Mouse (Mus musculus) brain, embryonic 14.5 days (tissue): ENCODE results near the gene Arhgap29. TPM values are rescaled to one million over a fixed set of nuclear protein-coding genes. Genes with fewer than 3 reads are reported as not detected.

ENCODE experiments used
- DNase-seq: peaks from one replicate; pipeline ENCODE4 v3.0.0-alpha.2; 2011; ENCODE audit warnings: low read depth
- CTCF ChIP-seq: fragments of 200-500 bp; IDR thresholded peaks from 2 replicates; pipeline ENCODE4 v1.5.1; 2012; ENCODE audit warnings: inconsistent platforms, mild to moderate bottlenecking, moderate library complexity, borderline replicate concordance; ENCODE audit not compliant: insufficient read depth, insufficient read length; ENCODE audit errors: extremely low read depth
- POLR2A ChIP-seq: fragments of 200-500 bp; IDR thresholded peaks from 2 replicates; pipeline ENCODE4 v1.6.1; 2012; ENCODE audit warnings: mild to moderate bottlenecking, inconsistent platforms, borderline replicate concordance; ENCODE audit not compliant: poor library complexity, insufficient read depth, insufficient read length, severe bottlenecking; ENCODE audit errors: extremely low read depth
- polyA plus RNA-seq: library from polyadenylated mRNA; depleted of rRNA; stranded (reverse); fragments of >200 nt; gene quantifications from 2 replicates; pipeline ENCODE4 v1.2.3, GENCODE M21; 2012; rRNA removed

Arhgap29 gene
- 15.2 and 26.2 TPM in 2 replicates for polyA plus RNA-seq

DNA sequence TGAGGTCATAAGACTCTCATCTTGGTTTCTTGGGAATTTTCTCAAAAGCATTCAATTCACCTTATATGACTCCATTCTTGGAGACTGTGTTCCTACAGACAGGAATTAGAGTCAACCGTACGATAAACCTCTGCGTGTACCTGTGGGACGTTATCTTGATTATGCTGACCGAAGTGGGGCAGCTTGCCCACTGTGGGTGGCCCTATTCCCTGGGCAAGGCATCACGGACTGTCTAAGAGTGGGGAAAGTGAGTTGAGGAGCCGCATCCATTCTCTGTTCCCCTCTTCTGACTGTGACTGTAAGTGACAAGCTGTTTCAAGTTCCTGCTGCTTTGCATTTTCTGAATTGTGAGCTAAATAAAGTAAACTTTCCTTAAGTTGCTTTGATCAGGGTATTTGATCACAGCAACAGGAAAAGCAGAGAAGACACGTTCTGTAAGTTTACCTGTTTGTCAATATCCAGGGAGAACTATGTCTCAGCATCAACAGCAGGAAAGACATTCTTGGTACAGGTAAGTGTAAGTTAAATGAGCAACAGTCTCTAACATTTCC, at the start of gene Arhgap29:
Gene Arhgap29, plus strand, starts transcription at position 501 of the 551 bp plus-strand sequence.
- TF ChIP-seq POLR2A (no peak), CTCF (no peak)
- no peak for DNase-seq

DNA sequence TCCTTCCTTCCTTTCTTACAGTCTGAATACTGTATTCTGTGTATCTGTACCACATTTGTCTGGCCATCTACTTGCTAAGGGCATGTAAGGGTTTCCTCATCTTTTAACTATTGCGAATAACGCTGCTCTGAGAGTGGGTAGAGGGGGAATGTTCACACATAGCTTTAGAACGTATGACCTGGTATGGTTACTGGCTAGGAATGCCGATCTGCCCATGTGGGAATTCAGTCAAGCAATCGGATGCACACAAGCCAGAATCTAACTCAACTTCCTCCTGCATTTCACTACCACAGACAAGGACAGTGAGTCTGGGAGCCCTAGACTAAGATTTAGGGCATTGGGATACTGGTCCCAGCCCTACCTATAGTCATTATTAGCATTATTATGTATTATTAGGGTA, 49.6 kb upstream of the Arhgap29 start:
- no peak for DNase-seq
- TF ChIP-seq CTCF: no peak
- no peak for TF ChIP-seq POLR2A

DNA sequence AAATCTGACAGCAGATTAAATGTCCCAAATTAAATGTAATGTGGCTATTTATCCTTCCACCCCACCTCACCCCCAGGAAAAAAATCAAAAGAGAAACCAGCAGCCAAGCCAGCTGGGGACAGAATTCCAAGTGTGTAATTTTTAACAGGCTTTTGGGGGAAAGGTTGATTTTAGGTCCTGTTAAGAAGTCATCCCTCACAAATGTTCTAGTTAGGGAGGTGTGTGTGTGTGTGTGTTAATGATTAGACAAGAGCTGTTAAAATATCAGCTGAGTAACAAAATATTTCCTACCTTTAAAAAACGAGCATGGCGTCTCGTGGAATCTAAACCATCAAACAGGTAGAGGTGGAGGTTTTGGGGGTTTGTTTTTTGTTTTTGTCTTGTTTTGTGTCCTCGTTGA, 49.1 kb upstream of the Arhgap29 start:
- no peak for TF ChIP-seq CTCF
- TF ChIP-seq POLR2A: no peak

DNA sequence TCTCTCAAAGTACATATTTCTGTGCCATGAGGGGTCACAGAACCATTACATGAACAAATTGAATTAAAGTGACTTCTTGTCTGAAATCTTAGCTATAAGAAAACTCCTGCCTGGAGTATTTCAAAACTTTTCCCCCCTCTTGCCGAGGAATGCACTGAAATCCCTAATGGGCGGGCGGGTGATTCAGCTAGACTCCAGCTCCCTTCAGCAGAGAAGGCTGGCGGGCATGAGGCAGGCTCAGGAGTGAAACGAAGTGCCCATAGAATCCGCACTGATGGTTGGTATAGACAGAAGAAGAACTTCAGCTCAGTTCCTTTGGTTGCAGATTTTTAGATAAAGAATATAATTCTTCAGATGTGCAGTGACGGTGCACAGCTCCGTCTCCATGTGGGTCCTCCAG, 48.6 kb upstream of the Arhgap29 start:
- no peak for DNase-seq
- no peak for TF ChIP-seq POLR2A
- TF ChIP-seq CTCF: no peak

More for the DNA sequence above, 49.1 kb upstream of the Arhgap29 start:
- no peak for DNase-seq

DNA sequence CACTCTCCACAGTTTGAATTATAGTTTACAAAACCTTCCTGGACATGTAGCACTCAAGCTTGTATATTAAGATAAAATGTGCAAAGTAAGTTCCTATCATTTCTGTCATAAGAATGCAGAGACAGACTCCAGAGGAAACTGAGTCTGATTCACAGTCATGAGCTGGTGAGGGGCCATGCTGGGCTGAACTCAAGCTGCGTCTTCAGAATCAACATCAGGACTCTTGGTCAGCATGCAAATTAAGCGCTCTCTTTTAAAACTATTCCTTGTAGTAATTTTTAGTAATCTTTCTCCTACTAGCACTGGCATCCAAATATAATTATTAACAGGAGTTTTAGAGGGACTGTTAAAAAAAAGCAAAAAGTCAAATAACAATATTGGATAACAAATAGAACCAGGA, 47.9 kb upstream of the Arhgap29 start:
- TF ChIP-seq POLR2A: no peak
- TF ChIP-seq CTCF: no peak
- DNase-seq: no peak

DNA sequence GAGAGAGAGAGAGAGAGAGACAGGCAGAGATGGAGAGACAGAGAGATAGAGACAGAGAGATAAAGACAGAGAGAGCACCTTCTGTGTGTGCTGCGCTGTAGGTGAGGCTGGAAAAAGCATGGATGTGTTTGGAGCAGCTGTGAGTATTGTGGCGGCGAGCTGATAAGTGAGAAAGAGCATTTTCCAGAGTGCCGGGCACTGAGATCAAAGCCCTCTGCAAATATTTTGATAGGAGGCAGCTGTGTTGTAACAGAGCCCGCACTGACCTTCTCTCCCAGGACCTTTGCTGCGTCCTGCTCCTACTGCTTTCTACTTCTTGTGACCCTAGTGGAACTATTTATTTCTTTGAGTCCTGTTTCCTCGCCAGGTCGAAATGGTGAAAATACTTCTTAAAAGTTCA, 45.7 kb upstream of the Arhgap29 start:
- DNase-seq: no peak

DNA sequence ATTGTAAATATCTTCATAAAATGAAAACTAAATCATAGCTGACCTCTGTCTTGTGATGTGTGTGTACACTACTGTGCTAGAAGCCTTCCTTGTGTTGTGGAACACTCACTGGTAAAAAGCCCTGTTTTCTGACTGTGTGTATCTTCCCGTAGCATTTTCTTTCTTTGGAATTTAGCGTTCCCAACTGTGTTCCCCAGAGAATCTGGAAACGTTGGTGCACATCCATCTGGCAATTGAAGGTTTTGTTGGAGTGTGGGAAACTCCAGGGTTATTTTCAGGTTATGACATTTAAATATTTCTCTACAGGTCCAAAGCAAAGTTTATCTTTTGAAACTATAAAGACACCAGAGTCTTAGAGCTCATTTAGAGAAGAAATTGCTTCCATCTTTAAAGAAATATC, 43.2 kb upstream of the Arhgap29 start:
- TF ChIP-seq POLR2A (no peak), CTCF (no peak)
- no peak for DNase-seq

More for the DNA sequence above, 45.7 kb upstream of the Arhgap29 start:
- TF ChIP-seq POLR2A (no peak), CTCF (no peak)

DNA sequence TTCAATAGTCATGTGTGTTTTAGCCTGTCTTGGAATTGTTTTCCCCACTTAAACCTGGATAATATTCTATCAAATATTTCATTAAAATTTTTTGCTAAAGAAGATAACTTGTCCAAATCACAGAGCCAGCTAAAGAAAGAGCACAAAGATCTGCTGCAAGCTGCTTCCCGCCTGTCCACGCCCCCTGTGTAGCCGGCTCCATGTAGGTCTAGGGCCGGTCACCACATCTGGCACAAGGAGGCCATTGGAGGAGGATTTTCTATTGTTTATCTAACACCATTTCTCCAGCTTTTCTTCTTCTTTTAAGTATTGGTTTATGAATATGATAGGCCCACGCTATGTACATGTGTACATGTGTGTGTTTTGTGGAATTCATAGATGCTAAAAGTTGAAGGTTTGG, 38.9 kb upstream of the Arhgap29 start:
- TF ChIP-seq POLR2A: no peak
- no peak for TF ChIP-seq CTCF
- DNase-seq: no peak

DNA sequence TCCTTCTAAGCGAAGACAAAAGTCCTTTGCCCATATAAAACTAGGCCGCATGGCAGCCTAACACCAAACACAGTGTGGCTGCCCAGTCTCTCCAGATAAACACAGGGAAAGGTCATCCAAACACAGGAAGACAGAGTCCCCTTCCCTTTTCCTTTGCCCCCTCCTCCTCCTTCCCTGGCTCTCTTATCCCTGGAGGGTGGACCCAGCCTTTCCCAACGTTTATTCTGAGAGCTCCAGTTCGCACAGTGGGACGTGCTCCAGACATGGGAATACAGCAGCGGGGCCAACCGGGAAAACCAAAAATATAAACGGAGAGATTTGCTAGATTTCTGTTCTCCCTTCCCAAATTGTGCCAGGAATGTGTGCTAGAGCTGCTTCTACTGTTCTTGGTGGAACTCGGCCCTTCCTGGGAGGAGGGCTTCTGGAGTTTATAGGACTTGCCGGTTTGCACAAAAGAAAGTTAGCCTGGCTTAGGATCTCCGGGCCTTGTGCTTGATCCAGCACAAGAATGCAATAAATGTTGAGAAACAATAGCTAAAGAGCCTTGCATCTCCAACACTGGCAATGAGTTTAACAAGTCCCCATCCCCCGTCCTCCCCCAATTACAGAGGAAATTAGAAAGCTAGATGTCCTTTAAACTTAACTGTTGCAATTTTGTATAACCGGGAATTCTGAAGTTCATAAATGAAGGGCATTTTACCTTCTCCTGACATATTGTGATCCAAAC, 37.7 kb upstream of the Arhgap29 start:
- no peak for DNase-seq
- TF ChIP-seq CTCF: no peak
- no peak for TF ChIP-seq POLR2A

DNA sequence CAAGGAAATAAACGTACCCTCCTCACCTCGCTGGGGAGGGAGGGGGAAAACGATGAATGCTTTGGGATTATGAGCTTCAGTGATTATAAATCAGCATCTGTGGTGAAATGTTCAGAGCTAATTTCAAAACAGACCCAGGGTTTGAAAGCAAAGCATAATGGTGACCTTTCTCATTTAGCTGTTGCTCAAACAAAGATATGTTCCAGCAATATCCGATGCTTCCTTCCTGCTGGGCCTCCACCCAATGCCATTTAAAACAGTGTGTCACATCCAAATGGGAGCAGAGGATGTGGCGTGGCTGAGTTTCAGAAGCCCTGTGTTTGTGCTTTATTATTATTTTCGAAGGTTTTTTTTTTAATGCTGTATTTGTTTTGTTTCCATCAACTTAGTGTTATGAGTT, 37.1 kb upstream of the Arhgap29 start:
- no peak for DNase-seq

DNA sequence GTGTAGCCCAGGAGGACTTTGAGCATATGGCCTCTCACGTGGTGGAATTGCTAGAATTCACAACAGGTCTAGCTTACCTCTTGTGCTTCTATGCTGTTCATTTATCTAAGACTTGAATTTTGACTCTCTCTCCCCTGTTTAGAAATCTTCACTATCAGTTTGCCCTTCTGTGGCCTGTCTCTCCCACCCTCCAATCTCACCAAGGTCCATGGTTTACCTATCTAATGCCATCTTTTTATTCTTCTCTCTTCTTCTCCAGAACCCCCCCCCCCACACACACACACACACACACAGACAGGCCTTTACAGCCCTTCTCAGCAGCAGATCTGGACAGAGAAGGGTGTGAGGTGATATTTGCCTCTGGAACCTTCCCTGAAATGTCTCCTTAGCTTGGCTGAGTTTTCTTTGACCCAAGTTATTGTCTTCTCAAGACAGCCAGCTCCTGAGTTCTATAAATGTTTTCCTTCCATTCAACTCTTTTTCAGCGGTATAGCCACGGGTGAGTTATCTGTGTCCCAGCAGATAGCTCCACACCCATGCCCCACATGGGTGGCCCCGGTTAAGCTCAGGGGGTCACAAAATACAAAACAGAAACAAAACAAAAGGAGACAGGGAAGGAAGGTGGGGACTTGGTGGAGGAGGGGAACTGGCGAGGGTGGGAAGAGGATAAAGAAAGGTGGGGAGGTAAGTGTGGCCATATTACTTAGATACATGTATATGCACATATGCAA, 35.4 kb upstream of the Arhgap29 start:
- TF ChIP-seq POLR2A (no peak), CTCF (no peak)
- no peak for DNase-seq

More for the DNA sequence above, 37.1 kb upstream of the Arhgap29 start:
- TF ChIP-seq POLR2A (no peak), CTCF (no peak)

DNA sequence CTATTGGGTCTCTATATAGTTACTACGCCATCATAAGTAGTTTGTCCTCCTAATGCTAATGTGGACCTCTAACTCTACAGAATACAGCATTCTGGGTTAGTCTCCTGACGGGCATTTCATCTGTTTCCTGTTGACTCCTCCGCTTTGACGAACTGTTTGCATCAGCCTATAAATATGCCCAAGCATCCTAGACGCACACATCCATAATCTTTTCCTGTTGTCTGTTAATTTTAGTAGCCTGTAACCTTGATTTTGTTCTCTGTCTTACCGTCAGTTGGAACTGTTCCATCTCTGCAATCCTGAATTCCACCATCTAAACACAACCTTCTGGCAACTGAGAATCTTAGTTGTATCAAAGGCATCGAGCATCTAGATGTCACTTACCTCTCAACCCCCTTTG, 34.7 kb upstream of the Arhgap29 start:
- no peak for DNase-seq
- TF ChIP-seq CTCF (no peak), POLR2A (no peak)

DNA sequence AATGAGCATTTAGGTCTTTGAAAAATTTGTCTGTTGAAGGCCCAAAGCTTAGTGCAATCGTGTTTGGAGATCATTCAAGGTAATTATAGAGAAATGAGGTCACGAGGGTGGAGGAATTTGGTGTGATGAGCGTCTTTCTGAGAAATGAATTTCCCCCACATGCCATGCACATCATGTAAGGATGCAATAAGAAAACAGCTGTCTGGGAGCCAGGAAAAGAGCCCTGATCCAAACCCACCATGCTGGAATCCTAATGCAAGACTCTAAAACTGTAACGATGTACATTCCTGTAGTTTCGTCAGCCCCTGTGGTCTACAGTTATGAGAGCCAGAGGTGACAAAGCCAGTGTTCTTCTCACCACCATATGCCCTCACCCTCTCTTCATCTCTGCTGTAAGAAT, 32.4 kb upstream of the Arhgap29 start:
- no peak for TF ChIP-seq CTCF
- TF ChIP-seq POLR2A: no peak
- no peak for DNase-seq
